Mouse (Mus musculus) stomach, postnatal 0 days (tissue): ENCODE data around the gene Dcn. TPM values are rescaled to one million over a fixed set of nuclear protein-coding genes. Genes with fewer than 3 reads are reported as not detected.

Experiments
- ATAC-seq: fragments of 200-750 bp; cut with Nextera tagmentation; 2 replicates; pipeline ENCODE4 v1.8.0; 2017; ENCODE audit not compliant: low FRiP score, low TSS enrichment
- DNase-seq: peaks from one replicate; pipeline ENCODE4 v3.0.0-alpha.2; 2016; ENCODE audit warnings: low spot score
- H3K27ac ChIP-seq: fragments of 300-500 bp; sonication (generic); replicated peaks from 2 replicates; pipeline ENCODE4 v1.5.1; 2014; ENCODE audit warnings: mild to moderate bottlenecking, control low read depth
- H3K27me3 ChIP-seq: fragments of 300-500 bp; sonication (generic); 2 replicates; pipeline ENCODE4 v1.6.1; 2014; ENCODE audit warnings: low read length; ENCODE audit not compliant: control insufficient read depth, insufficient read depth
- H3K36me3 ChIP-seq: fragments of 300-500 bp; sonication (generic); 2 replicates; pipeline ENCODE4 v1.6.1; 2014; ENCODE audit warnings: low read length, mixed read lengths; ENCODE audit not compliant: control insufficient read depth, insufficient read depth
- H3K4me1 ChIP-seq: fragments of 300-500 bp; sonication (generic); replicated peaks from 2 replicates; pipeline ENCODE4 v1.6.1; 2014; ENCODE audit warnings: antibody characterized with exemption; ENCODE audit not compliant: control insufficient read depth, insufficient read depth
- H3K4me2 ChIP-seq: fragments of 300-500 bp; sonication (generic); replicated peaks from 2 replicates; pipeline ENCODE4 v1.6.1; 2014; ENCODE audit warnings: low read depth, mild to moderate bottlenecking, control low read depth, moderate library complexity
- H3K4me3 ChIP-seq: fragments of 300-500 bp; sonication (generic); 2 replicates; pipeline ENCODE4 v1.5.1; 2014; ENCODE audit warnings: low read depth, low read length, control low read depth
- H3K9ac ChIP-seq: fragments of 300-500 bp; sonication (generic); 2 replicates; pipeline ENCODE4 v1.6.1; 2014; ENCODE audit warnings: mild to moderate bottlenecking, low read length, control low read depth, mixed read lengths
- H3K9me3 ChIP-seq: fragments of 300-500 bp; sonication (generic); 2 replicates; pipeline ENCODE4 v1.6.1; 2016; ENCODE audit warnings: low read length; ENCODE audit not compliant: control insufficient read depth
- CTCF ChIP-seq: IDR thresholded peaks from 2 replicates; pipeline ENCODE4 v1.5.1; 2016; ENCODE audit warnings: antibody characterized with exemption, low read depth, mild to moderate bottlenecking, moderate library complexity
- EP300 ChIP-seq: optimal IDR thresholded peaks from 2 replicates; pipeline ENCODE3; 2016; ENCODE audit warnings: antibody characterized with exemption
- WGBS: fragments of 180-500 bp; shearing (Covaris S2); extraction: QIAGEN DNeasy Blood & Tissue Kit; methylation state at CpG from one replicate; pipeline ENCODE4 v1.1.7; 2014; 5-methylcytosine and 5-hydroxymethylcytosine counted together
- polyA plus RNA-seq: library from polyadenylated mRNA; unstranded; fragments of >200 nt; fragmentation: Nextera tagmentation; extraction: Ambion mirVana; gene quantifications from 2 replicates; pipeline ENCODE4 v1.2.1, GENCODE M21; 2015

The Dcn gene
- polyA plus RNA-seq, 1 experiment from 2014 or later: 601 TPM

- ATAC-seq (no peak), DNase-seq (no peak)
- Histone ChIP-seq H3K4me2 (no peak overlapping the region), H3K27ac (no peak overlapping the region), H3K9ac (no peak overlapping the region), H3K4me3 (no peak overlapping the region), H3K36me3 (no peaks in the 10 kb centered on the region), H3K4me1 (no peaks in the 10 kb centered on the region), H3K9me3 (no peaks in the 10 kb centered on the region), H3K27me3 (no peaks in the 10 kb centered on the region)
- 60% methylated on average over 3 of the region's 3 CpGs for WGBS
- TF ChIP-seq EP300 (no peak), CTCF (no peak)
Measured at GRCm38 (mm10) chr10:97523366-97523765, 44.0 kb downstream of the Dcn start.

GRCm38 (mm10) chr10:97535697-97536096 lies 56.3 kb downstream of the Dcn start:
- Histone ChIP-seq H3K9ac (no peak overlapping the region), H3K4me3 (no peak overlapping the region), H3K36me3 (no peaks in the 10 kb centered on the region), H3K4me2 (no peak overlapping the region), H3K27me3 (no peaks in the 10 kb centered on the region), H3K4me1 (no peaks in the 10 kb centered on the region), H3K27ac (no peak overlapping the region; the same call in 1 of the 2 replicates), H3K9me3 (no peaks in the 10 kb centered on the region)
- 44% methylated on average over 4 of the region's 4 CpGs for WGBS
- ATAC-seq: no peak; the same call in 1 of the 2 replicates
- no peak for DNase-seq
- TF ChIP-seq EP300: no peak
- no peak for TF ChIP-seq CTCF

DNA sequence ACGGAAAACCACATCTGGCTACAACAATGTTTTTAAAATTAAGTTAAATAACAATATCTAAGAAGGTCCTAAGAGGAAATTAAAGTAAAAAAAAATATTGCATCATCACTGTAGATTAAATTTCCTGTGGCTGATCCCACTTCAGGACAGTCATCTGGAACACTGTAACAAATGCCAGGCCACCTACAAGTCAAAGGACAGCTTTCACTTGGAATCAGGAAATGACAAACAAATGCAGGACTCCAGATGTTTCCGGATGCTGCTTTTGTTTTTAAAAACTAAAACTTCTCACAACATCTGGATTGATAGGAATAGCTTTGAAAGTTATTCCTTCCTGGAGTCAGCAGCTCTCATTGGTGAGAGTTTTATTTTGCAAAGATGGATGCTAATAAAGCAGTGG lies 57.5 kb downstream of the Dcn start:
- H3K9me3 ChIP-seq: no peaks in the 10 kb centered on the region
- no peaks in the 10 kb centered on the region for H3K4me1 ChIP-seq
- ATAC-seq: no peak
- no peaks in the 10 kb centered on the region for H3K27me3 ChIP-seq
- no peak for DNase-seq
- TF ChIP-seq EP300: no peak
- 56% methylated on average over 2 of the region's 2 CpGs for whole genome bisulfite sequencing
- no peak overlapping the region for H3K9ac ChIP-seq
- H3K4me3 ChIP-seq: no peak overlapping the region
- no peaks in the 10 kb centered on the region for H3K36me3 ChIP-seq
- no peak overlapping the region for H3K27ac ChIP-seq
- H3K4me2 ChIP-seq: no peak overlapping the region

- Histone ChIP-seq H3K27ac (no peak overlapping the region), H3K4me2 (no peak overlapping the region), H3K4me3 (no peak overlapping the region), H3K9ac (no peak overlapping the region), H3K27me3 (no peaks in the 10 kb centered on the region), H3K36me3 (no peaks in the 10 kb centered on the region), H3K9me3 (no peaks in the 10 kb centered on the region), H3K4me1 (no peaks in the 10 kb centered on the region)
- no peak for DNase-seq
- TF ChIP-seq EP300 (no peak), CTCF (no peak)
- no peak for ATAC-seq
- WGBS: 69% methylated on average over 4 of the region's 4 CpGs
Measured at GRCm38 (mm10) chr10:97538202-97538601, 58.8 kb downstream of the Dcn start.

- no peak for DNase-seq
- H3K4me1 ChIP-seq: no peaks in the 10 kb centered on the region
- TF ChIP-seq CTCF (no peak), EP300 (no peak)
- H3K27ac ChIP-seq: no peak overlapping the region
- no peak overlapping the region for H3K4me2 ChIP-seq
- no peak overlapping the region for H3K4me3 ChIP-seq
- no peaks in the 10 kb centered on the region for H3K9me3 ChIP-seq
- WGBS: 29% methylated on average over 1 of the region's 1 CpGs
- no peaks in the 10 kb centered on the region for H3K36me3 ChIP-seq
- H3K9ac ChIP-seq: no peak overlapping the region
- H3K27me3 ChIP-seq: no peaks in the 10 kb centered on the region
- ATAC-seq: no peak
Measured at GRCm38 (mm10) chr10:97547740-97548139, 68.3 kb downstream of the Dcn start.

DNA sequence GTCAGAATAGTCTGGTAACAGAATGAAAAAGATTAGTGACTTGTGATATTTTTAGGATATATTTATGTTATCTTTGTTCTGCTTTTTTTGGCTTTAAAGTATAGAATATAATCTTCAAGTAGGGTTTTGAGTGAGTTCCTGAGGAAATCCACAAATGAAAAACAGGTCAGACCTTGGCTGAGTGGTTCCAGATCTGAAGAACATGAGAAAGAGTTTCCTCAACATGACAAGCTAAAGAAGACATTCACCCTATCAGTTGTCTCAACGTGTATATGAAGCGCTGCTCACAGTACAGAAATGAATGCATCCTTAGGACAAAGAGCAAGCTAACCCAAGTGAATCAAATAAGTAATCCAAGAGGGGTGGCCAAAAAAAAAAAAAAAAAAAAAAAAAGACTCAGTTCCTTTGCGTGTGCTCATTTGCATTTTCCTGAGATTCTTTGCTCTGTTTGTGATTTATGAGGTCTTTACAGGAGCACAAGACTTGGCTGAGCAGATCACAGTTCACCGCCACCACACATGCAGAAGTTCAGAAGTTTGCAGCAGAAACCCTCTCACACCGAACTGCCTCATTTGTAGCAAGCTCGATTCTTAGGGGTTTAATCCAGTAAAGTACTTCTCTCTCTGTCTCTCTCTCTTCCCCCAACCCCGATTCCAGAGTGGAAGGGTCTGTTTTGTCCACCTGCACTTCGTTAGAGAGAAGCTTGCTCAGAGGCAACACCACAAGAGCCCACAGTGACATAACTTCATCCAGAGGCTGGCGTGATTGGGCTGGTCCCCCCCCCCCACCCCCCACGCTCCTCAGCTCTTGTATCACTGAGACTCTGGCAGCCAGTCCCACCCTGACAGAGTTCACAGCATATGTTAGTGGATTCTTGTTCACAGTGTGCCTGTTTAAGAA lies 85.8 kb downstream of the Dcn start, which contains the start of gene Lum:
Lum (plus strand) TSS at position 172 of the 900 bp plus-strand sequence.
- Histone ChIP-seq H3K4me3 (peak within 1 kb of the TSS; percentile 30), H3K4me2 (peak within 1 kb of the TSS; percentile 45), H3K9me3 (no peaks in the 10 kb centered on the region), H3K27ac (peak within 1 kb of the TSS; percentile 67), H3K27me3 (no peaks in the 10 kb centered on the region), H3K36me3 (peaks cover 2% of the 10 kb centered on the region; the same call in 1 of the 2 replicates), H3K4me1 (no peaks in the 10 kb centered on the region), H3K9ac (peak within 1 kb of the TSS; percentile 43; the same call in 1 of the 2 replicates)
- ATAC-seq (no peak; the same call in 1 of the 2 replicates), DNase-seq (peak; percentile 18)
- TF ChIP-seq CTCF (no peak), EP300 (no peak)
- WGBS: 40% methylated on average over 10 of the region's 10 CpGs
